Mouse (Mus musculus) hindbrain, embryonic 11.5 days (tissue): ENCODE results near the gene Shisa3. TPM values are rescaled to one million over a fixed set of nuclear protein-coding genes. Genes with fewer than 3 reads are reported as not detected.
A peak's percentile ranks its signal among the peaks of the same experiment; 100 is the strongest.

ENCODE experiments used
- ATAC-seq: fragments of 200-750 bp; cut with Nextera tagmentation; 2 replicates; pipeline ENCODE4 v1.8.0; 2017; ENCODE audit warnings: mild to moderate bottlenecking, moderate TSS enrichment, moderate library complexity; ENCODE audit not compliant: low FRiP score
- DNase-seq: peaks from one replicate; pipeline ENCODE4 v3.0.0-alpha.2; 2015; ENCODE audit warnings: low spot score
- H3K27ac ChIP-seq: fragments of 300-500 bp; sonication (generic); 2 replicates; pipeline ENCODE4 v1.5.1; 2014; ENCODE audit warnings: mild to moderate bottlenecking, low read depth, low read length
- H3K27me3 ChIP-seq: fragments of 300-500 bp; sonication (generic); 2 replicates; pipeline ENCODE4 v1.6.1; 2014; ENCODE audit warnings: mild to moderate bottlenecking, low read length, moderate library complexity, mixed read lengths; ENCODE audit not compliant: control insufficient read depth, insufficient read depth
- H3K36me3 ChIP-seq: fragments of 300-500 bp; sonication (generic); 2 replicates; pipeline ENCODE4 v1.6.1; 2014; ENCODE audit warnings: mild to moderate bottlenecking, low read length, moderate library complexity, mixed read lengths; ENCODE audit not compliant: control insufficient read depth, insufficient read depth
- H3K4me1 ChIP-seq: fragments of 300-500 bp; sonication (generic); replicated peaks from 2 replicates; pipeline ENCODE4 v1.6.1; 2014; ENCODE audit warnings: low read length, mixed read lengths; ENCODE audit not compliant: control insufficient read depth, insufficient read depth
- H3K4me2 ChIP-seq: fragments of 300-500 bp; sonication (generic); replicated peaks from 2 replicates; pipeline ENCODE4 v1.6.1; 2014; ENCODE audit warnings: mild to moderate bottlenecking, low read depth, low read length
- H3K4me3 ChIP-seq: fragments of 300-500 bp; sonication (generic); 2 replicates; pipeline ENCODE4 v1.5.1; 2014; ENCODE audit warnings: low read depth, low read length
- H3K9ac ChIP-seq: fragments of 300-500 bp; sonication (generic); 2 replicates; pipeline ENCODE4 v1.6.1; 2014; ENCODE audit warnings: low read depth, low read length
- H3K9me3 ChIP-seq: fragments of 300-500 bp; sonication (generic); 2 replicates; pipeline ENCODE4 v1.6.1; 2016; ENCODE audit warnings: low read length; ENCODE audit not compliant: control insufficient read depth
- WGBS: fragments of 180-500 bp; shearing (Covaris S2); extraction: QIAGEN DNeasy Blood & Tissue Kit; methylation state at CpG from one replicate; pipeline ENCODE4 v1.1.7; 2014; 5-methylcytosine and 5-hydroxymethylcytosine counted together
- polyA plus RNA-seq: library from polyadenylated mRNA; unstranded; fragments of >200 nt; fragmentation: Nextera tagmentation; extraction: Ambion mirVana; gene quantifications from 2 replicates; pipeline ENCODE4 v1.2.1, GENCODE M21; 2014

The Shisa3 gene
- polyA plus RNA-seq, 1 experiment from 2014 or later = 5.1 TPM

- WGBS = 24% methylated on average over 14 of the region's 14 CpGs
- Histone ChIP-seq H3K27ac (no peak overlapping the region), H3K9ac (no peak overlapping the region), H3K36me3 (no peaks in the 10 kb centered on the region), H3K27me3 (peaks cover 20% of the 10 kb centered on the region), H3K4me2 (no peak overlapping the region), H3K4me3 (no peak overlapping the region), H3K4me1 (0 out of 2 replicates have a peak, but pooled peaks cover 2% of the 10 kb centered on the region), H3K9me3 (no peaks in the 10 kb centered on the region)
- DNase-seq (peak; percentile 45), ATAC-seq (peak; percentile 11; the same call in 1 of the 2 replicates)
Measured at GRCm38 (mm10) chr5:67655696-67656519, 48.2 kb downstream of the Shisa3 start.

- Histone ChIP-seq H3K4me2 (no peak overlapping the region), H3K36me3 (no peaks in the 10 kb centered on the region), H3K27ac (no peak overlapping the region), H3K27me3 (peaks cover 20% of the 10 kb centered on the region), H3K4me1 (0 out of 2 replicates have a peak, but pooled peaks cover 2% of the 10 kb centered on the region), H3K4me3 (no peak overlapping the region), H3K9me3 (no peaks in the 10 kb centered on the region), H3K9ac (no peak overlapping the region)
- ATAC-seq (peak; percentile 77), DNase-seq (peak; percentile 64)
- 16% methylated on average over 13 of the region's 13 CpGs for WGBS
Measured at GRCm38 (mm10) chr5:67656821-67657259, 49.2 kb downstream of the Shisa3 start.

- DNase-seq (no peak), ATAC-seq (no peak)
- Histone ChIP-seq H3K4me1 (0 out of 2 replicates have a peak, but pooled peaks cover 2% of the 10 kb centered on the region), H3K27me3 (peaks cover 29% of the 10 kb centered on the region), H3K9ac (no peak overlapping the region), H3K4me2 (no peak overlapping the region), H3K36me3 (no peaks in the 10 kb centered on the region), H3K4me3 (no peak overlapping the region), H3K27ac (no peak overlapping the region), H3K9me3 (no peaks in the 10 kb centered on the region)
- 90% methylated on average over 9 of the region's 9 CpGs for WGBS
Measured at GRCm38 (mm10) chr5:67659864-67660263, 52.2 kb downstream of the Shisa3 start.

- no peaks in the 10 kb centered on the region for H3K4me1 ChIP-seq
- H3K9me3 ChIP-seq = no peaks in the 10 kb centered on the region
- H3K4me2 ChIP-seq = no peak overlapping the region
- H3K36me3 ChIP-seq = no peaks in the 10 kb centered on the region
- H3K9ac ChIP-seq = no peak overlapping the region
- H3K4me3 ChIP-seq = no peak overlapping the region
- 38% methylated on average over 6 of the region's 6 CpGs for WGBS
- H3K27ac ChIP-seq = 0 out of 2 replicates have a peak overlapping the region, but pooled peaks have one; percentile 10
- ATAC-seq (peak; percentile 27; the same call in 1 of the 2 replicates), DNase-seq (no peak)
- H3K27me3 ChIP-seq = peaks cover 29% of the 10 kb centered on the region
Measured at GRCm38 (mm10) chr5:67662715-67663114, 55.0 kb downstream of the Shisa3 start.

GRCm38 (mm10) chr5:67669436-67669896 lies 61.8 kb downstream of the Shisa3 start:
- Histone ChIP-seq H3K9me3 (no peaks in the 10 kb centered on the region), H3K9ac (no peak overlapping the region), H3K27ac (no peak overlapping the region), H3K4me1 (no peaks in the 10 kb centered on the region), H3K36me3 (no peaks in the 10 kb centered on the region), H3K4me2 (no peak overlapping the region), H3K27me3 (peaks cover under 1% of the 10 kb centered on the region; the same call in 1 of the 2 replicates), H3K4me3 (no peak overlapping the region)
- WGBS = 88% methylated on average over 13 of the region's 13 CpGs
- ATAC-seq = no peak
- no peak for DNase-seq

GRCm38 (mm10) chr5:67670158-67670557 lies 62.5 kb downstream of the Shisa3 start:
- ATAC-seq = no peak
- H3K4me1 ChIP-seq = no peaks in the 10 kb centered on the region
- 74% methylated on average over 6 of the region's 6 CpGs for WGBS

GRCm38 (mm10) chr5:67673008-67673407 lies 65.3 kb downstream of the Shisa3 start:
- no peaks in the 10 kb centered on the region for H3K9me3 ChIP-seq
- H3K27ac ChIP-seq = no peak overlapping the region
- H3K4me3 ChIP-seq = no peak overlapping the region
- H3K4me2 ChIP-seq = no peak overlapping the region
- ATAC-seq (no peak), DNase-seq (no peak)
- 70% methylated on average over 4 of the region's 4 CpGs for WGBS
- H3K36me3 ChIP-seq = no peaks in the 10 kb centered on the region
- no peaks in the 10 kb centered on the region for H3K27me3 ChIP-seq
- no peak overlapping the region for H3K9ac ChIP-seq
- no peaks in the 10 kb centered on the region for H3K4me1 ChIP-seq

More at GRCm38 (mm10) chr5:67670158-67670557, 62.5 kb downstream of the Shisa3 start:
- no peak for DNase-seq
- H3K9ac ChIP-seq = no peak overlapping the region
- H3K36me3 ChIP-seq = no peaks in the 10 kb centered on the region
- no peak overlapping the region for H3K4me3 ChIP-seq
- no peak overlapping the region for H3K27ac ChIP-seq
- no peaks in the 10 kb centered on the region for H3K9me3 ChIP-seq
- H3K27me3 ChIP-seq = no peaks in the 10 kb centered on the region
- H3K4me2 ChIP-seq = no peak overlapping the region
